In genomic region chr11:79307560-79308200, GRCm38 (mm10) we compare ENCODE assay signal across 9 mouse cellular contexts. TPM values are rescaled to one million over a fixed set of nuclear protein-coding genes. Genes with fewer than 3 reads are reported as not detected.
DNase-seq lines count a peak whose midpoint lies in the region; ATAC-seq and TF ChIP-seq lines count a peak whose summit lies in the region.
"Had no signal": no experiment of that assay in that cellular context is flagged by ENCODE, and none has a peak within 500 bp of the region (broad histone marks: within the 10 kb centered on the region; RNA-seq: fewer than 3 reads in every experiment).

No protein-coding gene starts in this region.

- H3K27me3 ChIP-seq in kidney, embryonic 14.5 days (ENCODE audit: control insufficient read depth, insufficient read depth, low read length): no peaks in the 10 kb centered on the region
- 0 out of 2 replicates have a peak, but pooled peaks cover 2% of the 10 kb centered on the region for H3K27me3 ChIP-seq in forebrain, embryonic 16.5 days (replicated peaks; ENCODE audit: control insufficient read depth, insufficient read depth, low read length)
- H3K27me3 ChIP-seq in liver, postnatal 0 days (ENCODE audit: insufficient read depth, low read length): no peaks in the 10 kb centered on the region

- no peak for TF ChIP-seq CTCF in liver, postnatal 0 days (IDR thresholded peaks at IDR 0.05; ENCODE audit: low read depth)

- intact Hi-C loops in left cerebral cortex, postnatal 10 days (cut with DNase I): no loop called here

- DNase-seq in kidney, postnatal 14 days: no peak
- peak; percentile 12 for DNase-seq in brain, adult 2 months (ENCODE audit: low read depth, low spot score)
- no peak for DNase-seq in liver, postnatal 0 days
- DNase-seq in left cerebral cortex, postnatal 10 days (ENCODE audit: extremely low spot score in 1 of 2, low spot score in 2 of 2): no peak
- DNase-seq in cerebellum, postnatal 4 days (ENCODE audit: low spot score in 2 of 2): no peak

- peaks cover 19% of the 10 kb centered on the region for H3K4me1 ChIP-seq in kidney, embryonic 14.5 days (ENCODE audit: control insufficient read depth, insufficient read depth, low read length)
- H3K4me1 ChIP-seq in forebrain, embryonic 16.5 days (replicated peaks; ENCODE audit: control insufficient read depth, insufficient read depth, low read length): peaks cover 11% of the 10 kb centered on the region
- H3K4me1 ChIP-seq in liver, postnatal 0 days (ENCODE audit: insufficient read depth): peaks cover 18% of the 10 kb centered on the region

- no peak overlapping the region; the same call in 1 of the 2 replicates for H3K9ac ChIP-seq in kidney, embryonic 14.5 days (ENCODE audit: low read depth, low read length)
- 0 out of 2 replicates have a peak overlapping the region, but pooled peaks have one; percentile 32 for H3K9ac ChIP-seq in forebrain, embryonic 16.5 days (replicated peaks; ENCODE audit: low read depth, low read length)
- no peak overlapping the region for H3K9ac ChIP-seq in liver, postnatal 0 days (replicated peaks)

- no peak for TF ChIP-seq EP300 in liver, postnatal 0 days (IDR thresholded peaks at IDR 0.05; ENCODE audit: low read depth)

- H3K27ac ChIP-seq in kidney, embryonic 14.5 days (ENCODE audit: low read depth, low read length): peak overlapping the region; percentile 88; the same call in 1 of the 2 replicates
- H3K27ac ChIP-seq in forebrain, embryonic 16.5 days (ENCODE audit: low read length): no peak overlapping the region
- peak overlapping the region; percentile 74; the same call in 1 of the 2 replicates for H3K27ac ChIP-seq in liver, postnatal 0 days (ENCODE audit: low read depth)

- no peaks in the 10 kb centered on the region for H3K9me3 ChIP-seq in kidney, embryonic 14.5 days (ENCODE audit: control insufficient read depth, low read length)
- no peaks in the 10 kb centered on the region for H3K9me3 ChIP-seq in forebrain, embryonic 16.5 days (ENCODE audit: control insufficient read depth, low read length)
- no peaks in the 10 kb centered on the region for H3K9me3 ChIP-seq in liver, postnatal 0 days (ENCODE audit: low read length)

- H3K4me2 ChIP-seq in kidney, embryonic 14.5 days (replicated peaks; ENCODE audit: low read depth, low read length): no peak overlapping the region
- H3K4me2 ChIP-seq in forebrain, embryonic 16.5 days (ENCODE audit: low read length): no peak overlapping the region
- H3K4me2 ChIP-seq in liver, postnatal 0 days (ENCODE audit: low read depth, low read length): no peak overlapping the region

- H3K4me3 ChIP-seq in kidney, embryonic 14.5 days (ENCODE audit: low read length): no peak overlapping the region
- no peak overlapping the region for H3K4me3 ChIP-seq in forebrain, embryonic 16.5 days (replicated peaks; ENCODE audit: low read length)
- H3K4me3 ChIP-seq in liver, postnatal 0 days (ENCODE audit: low read depth, low read length): no peak overlapping the region

- ATAC-seq in kidney, embryonic 14.5 days (ENCODE audit: low FRiP score, low TSS enrichment): no peak
- ATAC-seq in forebrain, embryonic 16.5 days: no peak
- no peak for ATAC-seq in liver, postnatal 0 days
- no peak for ATAC-seq in cerebellum, adult (ENCODE audit: insufficient number of reproducible peaks, low FRiP score, low TSS enrichment)

- 40% methylated on average over 9 of the region's 9 CpGs for WGBS in kidney, embryonic 14.5 days
- 34% methylated on average over 9 of the region's 9 CpGs for WGBS in forebrain, embryonic 16.5 days
- 43% methylated on average over 9 of the region's 9 CpGs for WGBS in liver, postnatal 0 days (ENCODE audit: insufficient replicate concordance)

- no peaks in the 10 kb centered on the region for H3K36me3 ChIP-seq in kidney, embryonic 14.5 days (ENCODE audit: control insufficient read depth, insufficient read depth, low read length)
- H3K36me3 ChIP-seq in forebrain, embryonic 16.5 days (ENCODE audit: control insufficient read depth, insufficient read depth): no peaks in the 10 kb centered on the region
- no peaks in the 10 kb centered on the region for H3K36me3 ChIP-seq in liver, postnatal 0 days (replicated peaks; ENCODE audit: insufficient read depth, low read length)

RNA-seq across cellular contexts. Expression of gene Gm9964, which starts 11.0 kb away (rescaled TPM):
- polyA plus RNA-seq in kidney, embryonic 14.5 days (2014; fragmentation: Nextera tagmentation; extraction: Ambion mirVana): not detected in 2 replicates
- not detected in 2 replicates for polyA plus RNA-seq in forebrain, embryonic 16.5 days (2015; fragmentation: Nextera tagmentation; extraction: Ambion mirVana)
- polyA plus RNA-seq in liver, postnatal 0 days (2015; fragmentation: Nextera tagmentation; extraction: Ambion mirVana): not detected in 2 replicates
- 1 to 10 TPM in 1 of 2 experiments, under 1 TPM in 1; 0.66 to 1.0 TPM for total RNA-seq in left cerebral cortex, postnatal 10 days (2021)
- polyA plus RNA-seq: small intestine, adult 2 months had no signal

RNA-seq across cellular contexts. Expression of gene Nf1, which starts 31.8 kb away (rescaled TPM):
- polyA plus RNA-seq in kidney, embryonic 14.5 days (2014; fragmentation: Nextera tagmentation; extraction: Ambion mirVana): 14.5 and 14.8 TPM in 2 replicates
- polyA plus RNA-seq in forebrain, embryonic 16.5 days (2015; fragmentation: Nextera tagmentation; extraction: Ambion mirVana): 6.2 and 6.4 TPM in 2 replicates
- 2.7 and 2.8 TPM in 2 replicates for polyA plus RNA-seq in liver, postnatal 0 days (2015; fragmentation: Nextera tagmentation; extraction: Ambion mirVana)
- 100 to 1,000 TPM; 111 to 118 TPM for total RNA-seq in left cerebral cortex, postnatal 10 days (2021)

RNA-seq across cellular contexts. Expression of gene Wsb1, which starts 53.2 kb away (rescaled TPM):
- polyA plus RNA-seq in kidney, embryonic 14.5 days (2014; fragmentation: Nextera tagmentation; extraction: Ambion mirVana): 241 and 403 TPM in 2 replicates
- polyA plus RNA-seq in forebrain, embryonic 16.5 days (2015; fragmentation: Nextera tagmentation; extraction: Ambion mirVana): 505 and 535 TPM in 2 replicates
- polyA plus RNA-seq in liver, postnatal 0 days (2015; fragmentation: Nextera tagmentation; extraction: Ambion mirVana): 23.3 and 26.3 TPM in 2 replicates
- total RNA-seq in left cerebral cortex, postnatal 10 days (2021): 10 to 100 TPM; 89.6 to 95.4 TPM
